Mouse (Mus musculus) urinary bladder, postnatal 25 days (tissue): ENCODE results near the gene Cntn5.

ENCODE experiments used
- DNase-seq: peaks from one replicate; pipeline ENCODE4 v3.0.0; 2022; ENCODE audit warnings: low spot score

The Cntn5 gene

GRCm38 (mm10) chr9:10904616-10905363, at the start of gene Cntn5:
Gene Cntn5, minus strand, starts transcription at chr9:10904775.
- DNase-seq, result no peak

- DNase-seq, result no peak
These were observed 45.9 kb upstream of the Cntn5 start for GRCm38 (mm10) chr9:10950470-10950869.

GRCm38 (mm10) chr9:10909573-10909972, 5.0 kb upstream of the Cntn5 start:
- peak; percentile 32 for DNase-seq

GRCm38 (mm10) chr9:10905696-10906095, 1.1 kb upstream of the Cntn5 start:
- DNase-seq, result no peak

- no peak for DNase-seq
These were observed 24.8 kb downstream of the Cntn5 start for GRCm38 (mm10) chr9:10879758-10880157.

- no peak for DNase-seq
These were observed 30.7 kb downstream of the Cntn5 start for GRCm38 (mm10) chr9:10873881-10874280.

- no peak for DNase-seq
These were observed 48.2 kb downstream of the Cntn5 start for GRCm38 (mm10) chr9:10856204-10856892.

- no peak for DNase-seq
These were observed 87.9 kb downstream of the Cntn5 start for GRCm38 (mm10) chr9:10816711-10817110.

GRCm38 (mm10) chr9:10797158-10797557, 107.4 kb downstream of the Cntn5 start:
- no peak for DNase-seq

- DNase-seq, result no peak
These were observed 109.5 kb downstream of the Cntn5 start for GRCm38 (mm10) chr9:10795102-10795501.

GRCm38 (mm10) chr9:10731878-10732277, 172.7 kb downstream of the Cntn5 start:
- no peak for DNase-seq

- no peak for DNase-seq
These were observed 180.4 kb downstream of the Cntn5 start for GRCm38 (mm10) chr9:10724191-10724590.

GRCm38 (mm10) chr9:10722121-10722520, 182.5 kb downstream of the Cntn5 start:
- DNase-seq, result no peak

GRCm38 (mm10) chr9:10718986-10719385, 185.6 kb downstream of the Cntn5 start:
- DNase-seq, result no peak

- no peak for DNase-seq
These were observed 190.9 kb downstream of the Cntn5 start for GRCm38 (mm10) chr9:10713641-10714040.

GRCm38 (mm10) chr9:10681646-10682045, 222.9 kb downstream of the Cntn5 start:
- no peak for DNase-seq

- no peak for DNase-seq
These were observed 223.4 kb downstream of the Cntn5 start for GRCm38 (mm10) chr9:10681181-10681580.

- no peak for DNase-seq
These were observed 235.9 kb downstream of the Cntn5 start for GRCm38 (mm10) chr9:10668676-10669075.

GRCm38 (mm10) chr9:10667438-10667837, 237.1 kb downstream of the Cntn5 start:
- DNase-seq, result no peak

- DNase-seq, result no peak
These were observed 238.8 kb downstream of the Cntn5 start for GRCm38 (mm10) chr9:10665756-10666155.

GRCm38 (mm10) chr9:10663101-10663500, 241.5 kb downstream of the Cntn5 start:
- no peak for DNase-seq

GRCm38 (mm10) chr9:10659478-10659877, 245.1 kb downstream of the Cntn5 start:
- no peak for DNase-seq

GRCm38 (mm10) chr9:10658086-10658485, 246.5 kb downstream of the Cntn5 start:
- no peak for DNase-seq
